Mouse (Mus musculus): ENCODE results near the gene Nfyc. TPM values are rescaled to one million over a fixed set of nuclear protein-coding genes. Genes with fewer than 3 reads are reported as not detected.

Nfyc gene
- polyA plus RNA-seq, 1 experiment = 43.7 TPM

DNA sequence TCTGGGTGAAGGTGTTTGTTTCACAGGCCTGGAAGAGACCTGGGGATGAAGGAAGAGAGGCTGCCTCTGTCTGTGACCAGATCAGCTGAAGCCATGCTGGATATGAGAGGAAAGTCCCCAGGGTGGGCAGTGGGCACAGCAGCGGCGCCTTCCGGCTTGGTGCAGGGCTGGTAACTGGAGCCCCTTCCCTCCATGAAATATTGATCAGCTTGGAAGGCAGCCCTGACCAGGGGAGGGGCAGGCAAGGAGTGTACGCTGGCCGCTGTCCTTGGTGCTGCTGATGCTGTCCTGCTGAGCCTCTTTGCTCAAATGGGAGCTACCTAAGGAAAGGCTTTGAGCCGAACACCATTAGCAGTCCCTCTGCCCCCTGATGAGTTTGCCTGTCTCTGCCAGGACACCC lies 34.8 kb upstream of the Nfyc start:
- 13% methylated on average over 6 of the region's 6 CpGs for WGBS

DNA sequence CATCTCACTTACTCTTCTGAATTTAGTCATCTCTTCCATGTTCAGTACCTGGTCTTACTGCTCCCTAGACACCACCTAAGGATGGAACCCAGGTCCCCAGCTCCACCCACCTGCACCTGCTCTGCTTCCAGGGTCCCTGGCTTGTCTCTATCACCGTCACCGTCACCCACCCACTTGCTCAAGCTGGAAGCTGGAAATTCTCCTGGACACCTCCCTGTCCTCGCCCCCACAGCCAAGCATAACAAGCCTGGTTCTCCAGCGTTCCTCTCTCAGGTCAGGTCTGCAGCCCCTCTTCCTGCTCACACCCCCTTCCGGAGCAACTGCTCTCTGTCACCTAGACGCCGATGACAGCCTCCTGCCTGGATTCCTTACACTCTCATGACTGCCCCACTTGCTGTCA lies 28.5 kb upstream of the Nfyc start:
- no peak for TF ChIP-seq POLR2A (IDR thresholded peaks at IDR 0.05; ENCODE audit: borderline replicate concordance, control insufficient read depth, low read depth, low read length)
- TF ChIP-seq CTCF (IDR thresholded peaks at IDR 0.05; ENCODE audit: control insufficient read depth, insufficient read depth, low read length) = no peak
- 70% methylated on average over 7 of the region's 7 CpGs for WGBS
- H3K27ac ChIP-seq (ENCODE audit: control insufficient read depth, insufficient read depth, low read depth, low read length, poor library complexity) = no peak overlapping the region
- no peak overlapping the region for H3K4me3 ChIP-seq (replicated peaks; ENCODE audit: control insufficient read depth, low read depth, low read length)
- no peaks in the 10 kb centered on the region for H3K4me1 ChIP-seq (ENCODE audit: control insufficient read depth, insufficient read depth, low read length)

More for the DNA sequence above, 34.8 kb upstream of the Nfyc start:
- no peaks in the 10 kb centered on the region for H3K4me1 ChIP-seq (ENCODE audit: control insufficient read depth, insufficient read depth, low read length)
- TF ChIP-seq POLR2A (IDR thresholded peaks at IDR 0.05; ENCODE audit: borderline replicate concordance, control insufficient read depth, low read depth, low read length) (no peak), CTCF (IDR thresholded peaks at IDR 0.05; ENCODE audit: control insufficient read depth, insufficient read depth, low read length) (no peak)
- no peak overlapping the region for H3K27ac ChIP-seq (ENCODE audit: control insufficient read depth, insufficient read depth, low read depth, low read length, poor library complexity)
- H3K4me3 ChIP-seq (replicated peaks; ENCODE audit: control insufficient read depth, low read depth, low read length) = no peak overlapping the region

DNA sequence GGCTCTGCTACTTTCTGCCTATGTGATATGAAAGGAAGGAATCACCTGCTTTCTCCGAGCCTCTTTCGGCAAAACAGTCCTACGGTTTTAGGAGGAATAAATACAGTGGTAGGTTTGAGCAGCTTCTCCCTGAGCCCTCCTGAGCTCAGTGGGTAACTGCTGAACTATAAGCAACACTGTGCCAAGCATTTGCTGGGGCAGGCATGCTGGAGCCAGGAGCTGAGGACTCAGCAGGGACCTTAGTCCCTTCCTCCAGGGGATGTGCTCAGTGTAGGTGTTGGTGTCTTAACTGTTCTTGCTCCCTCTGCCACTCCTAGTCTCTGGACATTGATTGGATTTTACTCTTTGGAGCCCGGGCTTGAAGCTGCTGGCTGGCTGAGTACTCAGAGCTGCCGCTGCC lies 25.0 kb upstream of the Nfyc start:
- H3K27ac ChIP-seq (ENCODE audit: control insufficient read depth, insufficient read depth, low read depth, low read length, poor library complexity) = no peak overlapping the region
- H3K4me1 ChIP-seq (ENCODE audit: control insufficient read depth, insufficient read depth, low read length) = no peaks in the 10 kb centered on the region
- TF ChIP-seq CTCF (IDR thresholded peaks at IDR 0.05; ENCODE audit: control insufficient read depth, insufficient read depth, low read length) (no peak), POLR2A (IDR thresholded peaks at IDR 0.05; ENCODE audit: borderline replicate concordance, control insufficient read depth, low read depth, low read length) (no peak)
- H3K4me3 ChIP-seq (replicated peaks; ENCODE audit: control insufficient read depth, low read depth, low read length) = no peak overlapping the region
- WGBS = 84% methylated on average over 5 of the region's 5 CpGs

DNA sequence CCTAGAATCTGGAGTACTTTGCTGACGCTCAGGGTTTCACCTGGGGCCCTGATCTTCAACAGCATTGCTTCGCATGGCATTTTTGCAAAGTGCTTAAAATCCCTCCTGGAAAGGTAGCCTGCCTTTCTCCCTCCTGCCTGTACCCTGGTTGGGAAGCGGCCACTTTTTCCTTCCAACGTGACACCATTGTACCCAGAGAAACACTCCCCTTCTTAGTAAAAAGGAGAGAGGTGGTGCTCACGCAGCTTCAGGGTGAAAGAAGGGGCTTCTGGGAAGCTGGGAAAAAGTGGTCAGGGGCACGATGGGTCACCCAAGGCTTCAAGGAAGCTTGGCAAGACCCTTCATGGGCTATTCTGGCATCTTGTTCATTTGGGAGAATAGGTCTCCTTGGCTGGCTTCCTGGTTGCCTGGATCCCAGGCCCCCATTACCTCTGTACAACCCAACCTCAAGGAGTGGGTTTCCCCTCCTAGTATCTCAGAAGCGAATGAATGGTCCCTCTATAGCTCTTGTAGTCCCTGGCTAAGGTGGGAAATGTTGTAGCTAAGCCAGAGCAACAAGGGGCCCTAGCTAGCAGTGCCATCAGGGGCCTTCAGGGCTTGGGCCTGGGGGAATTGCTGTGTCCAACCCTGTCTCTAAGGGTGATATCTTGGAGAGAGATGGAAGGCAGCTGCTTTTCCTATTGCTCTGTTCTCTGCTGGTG lies 24.1 kb upstream of the Nfyc start:
- Histone ChIP-seq H3K27ac (ENCODE audit: control insufficient read depth, insufficient read depth, low read depth, low read length, poor library complexity) (no peak overlapping the region), H3K4me1 (ENCODE audit: control insufficient read depth, insufficient read depth, low read length) (no peaks in the 10 kb centered on the region), H3K4me3 (replicated peaks; ENCODE audit: control insufficient read depth, low read depth, low read length) (no peak overlapping the region)
- TF ChIP-seq CTCF (IDR thresholded peaks at IDR 0.05; ENCODE audit: control insufficient read depth, insufficient read depth, low read length) = no peak
- TF ChIP-seq POLR2A (IDR thresholded peaks at IDR 0.05; ENCODE audit: borderline replicate concordance, control insufficient read depth, low read depth, low read length) = no peak
- 71% methylated on average over 7 of the region's 7 CpGs for WGBS

DNA sequence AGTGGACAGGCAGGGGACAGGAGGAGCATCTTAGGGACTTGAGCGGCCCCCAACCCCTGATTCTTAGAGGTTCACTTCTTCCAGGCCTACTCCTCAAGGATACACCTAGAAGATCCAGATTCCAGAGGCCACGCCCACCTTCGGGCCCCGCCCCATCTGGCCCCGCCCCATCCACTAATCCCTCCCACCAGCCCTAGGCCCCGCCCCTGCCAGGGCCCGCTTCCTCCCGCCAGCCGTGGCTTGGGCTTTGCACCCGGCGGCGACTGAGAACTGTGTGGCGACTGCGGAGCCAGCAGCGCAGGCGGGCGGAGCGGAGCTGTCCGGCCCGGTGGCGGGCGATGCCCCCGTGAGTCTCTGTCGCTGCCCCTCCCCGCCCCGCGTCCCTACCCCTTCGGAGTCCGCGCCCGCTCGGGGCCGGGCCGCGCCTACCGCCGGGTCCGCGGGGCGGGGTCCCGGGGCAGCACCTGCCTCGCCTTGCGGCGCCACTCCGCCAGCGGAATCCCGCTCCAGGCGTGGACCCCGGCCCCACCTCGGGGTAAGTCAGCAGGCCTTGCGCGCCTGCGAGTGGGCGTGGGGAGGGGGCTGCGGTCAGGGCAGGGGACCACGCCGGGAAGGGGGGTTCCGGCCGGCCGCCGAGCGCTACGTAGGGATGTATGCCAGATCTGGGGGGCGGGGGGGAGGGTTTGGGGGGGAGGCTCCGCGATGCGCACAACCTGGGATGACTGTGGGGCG lies 23.4 kb upstream of the Nfyc start, which contains the start of gene Rims3:
Gene Rims3 (plus strand): TSS at position 229 of the 732 bp plus-strand sequence.
- H3K4me1 ChIP-seq (ENCODE audit: control insufficient read depth, insufficient read depth, low read length) = no peaks in the 10 kb centered on the region
- no peak within 1 kb of the TSS for H3K27ac ChIP-seq (ENCODE audit: control insufficient read depth, insufficient read depth, low read depth, low read length, poor library complexity)
- 6% methylated on average over 64 of the region's 68 CpGs for WGBS
- no peak within 1 kb of the TSS for H3K4me3 ChIP-seq (replicated peaks; ENCODE audit: control insufficient read depth, low read depth, low read length)
- no peak for TF ChIP-seq CTCF (IDR thresholded peaks at IDR 0.05; ENCODE audit: control insufficient read depth, insufficient read depth, low read length)

DNA sequence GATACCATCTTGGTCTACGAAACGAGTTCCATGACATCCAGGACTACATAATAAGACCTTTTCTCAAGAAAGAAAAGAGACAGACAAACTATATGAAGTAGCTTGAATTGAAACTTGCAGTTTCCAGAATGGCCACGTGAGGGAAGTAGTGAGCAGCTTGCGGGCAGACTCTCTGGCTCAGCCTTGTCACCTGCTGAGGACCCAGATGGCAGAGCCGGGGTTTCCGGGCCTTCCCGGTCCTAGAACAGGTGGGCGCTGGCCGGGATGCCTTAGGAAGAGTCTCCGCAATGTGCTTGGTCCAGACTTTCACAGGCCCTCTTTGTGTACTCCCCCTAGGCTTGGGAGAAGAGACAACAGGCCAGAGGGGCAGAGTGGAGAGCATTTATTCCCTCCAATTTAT lies 19.6 kb upstream of the Nfyc start:
- Histone ChIP-seq H3K4me3 (replicated peaks; ENCODE audit: control insufficient read depth, low read depth, low read length) (no peak overlapping the region), H3K27ac (ENCODE audit: control insufficient read depth, insufficient read depth, low read depth, low read length, poor library complexity) (no peak overlapping the region), H3K4me1 (ENCODE audit: control insufficient read depth, insufficient read depth, low read length) (no peaks in the 10 kb centered on the region)
- WGBS = under 1% methylated on average over 10 of the region's 10 CpGs
- TF ChIP-seq POLR2A (IDR thresholded peaks at IDR 0.05; ENCODE audit: borderline replicate concordance, control insufficient read depth, low read depth, low read length) (no peak), CTCF (IDR thresholded peaks at IDR 0.05; ENCODE audit: control insufficient read depth, insufficient read depth, low read length) (peak; percentile 83)

DNA sequence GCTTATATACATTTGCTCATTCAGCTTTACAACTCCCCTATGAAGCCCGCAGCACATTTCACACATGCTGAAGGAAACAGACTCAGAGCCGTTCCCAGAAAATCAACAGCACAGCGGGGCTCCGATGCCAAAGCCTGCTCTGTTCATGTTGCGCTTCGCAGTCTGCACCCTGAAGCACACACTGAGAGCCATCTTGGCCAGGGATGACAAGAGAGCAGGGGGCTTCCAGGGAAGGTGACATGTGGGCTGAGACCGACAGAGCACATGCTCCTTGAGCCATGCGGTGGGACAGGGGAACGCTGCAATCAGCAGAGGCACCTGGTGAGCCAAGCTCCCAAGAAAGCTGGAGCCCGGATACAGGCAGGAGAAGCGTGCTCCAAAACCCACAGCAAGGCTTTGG lies 18.1 kb upstream of the Nfyc start:
- WGBS = 82% methylated on average over 11 of the region's 11 CpGs
- H3K27ac ChIP-seq (ENCODE audit: control insufficient read depth, insufficient read depth, low read depth, low read length, poor library complexity) = no peak overlapping the region
- no peak overlapping the region for H3K4me3 ChIP-seq (replicated peaks; ENCODE audit: control insufficient read depth, low read depth, low read length)
- no peaks in the 10 kb centered on the region for H3K4me1 ChIP-seq (ENCODE audit: control insufficient read depth, insufficient read depth, low read length)
- TF ChIP-seq POLR2A (IDR thresholded peaks at IDR 0.05; ENCODE audit: borderline replicate concordance, control insufficient read depth, low read depth, low read length) (no peak), CTCF (IDR thresholded peaks at IDR 0.05; ENCODE audit: control insufficient read depth, insufficient read depth, low read length) (no peak)

DNA sequence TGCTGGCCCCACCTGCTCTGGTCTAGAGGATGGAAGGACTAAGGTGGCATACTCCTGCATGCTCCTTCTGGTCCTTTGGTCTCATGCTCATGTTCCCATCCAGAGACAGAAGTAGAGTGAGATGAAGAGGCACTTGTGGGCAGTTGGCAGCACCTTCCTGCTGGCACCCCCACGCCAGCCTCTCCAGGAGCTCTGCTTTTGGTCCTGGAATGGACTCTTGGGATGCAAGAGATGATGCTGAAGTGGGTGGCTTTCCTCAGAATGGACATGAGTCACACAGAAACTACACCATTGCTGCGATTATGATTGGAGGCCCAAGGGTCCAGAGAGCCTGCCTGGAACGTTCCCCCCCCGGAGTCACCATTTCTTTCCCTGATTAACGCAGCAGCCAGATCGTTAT lies 17.5 kb upstream of the Nfyc start:
- no peak for TF ChIP-seq CTCF (IDR thresholded peaks at IDR 0.05; ENCODE audit: control insufficient read depth, insufficient read depth, low read length)
- no peak for TF ChIP-seq POLR2A (IDR thresholded peaks at IDR 0.05; ENCODE audit: borderline replicate concordance, control insufficient read depth, low read depth, low read length)
- no peak overlapping the region for H3K4me3 ChIP-seq (replicated peaks; ENCODE audit: control insufficient read depth, low read depth, low read length)
- H3K27ac ChIP-seq (ENCODE audit: control insufficient read depth, insufficient read depth, low read depth, low read length, poor library complexity) = no peak overlapping the region
- 76% methylated on average over 6 of the region's 6 CpGs for WGBS
- no peaks in the 10 kb centered on the region for H3K4me1 ChIP-seq (ENCODE audit: control insufficient read depth, insufficient read depth, low read length)

Measured in bone marrow, adult 2 months (tissue).